Mouse (Mus musculus) ZHBTc4 (cell line): ENCODE data around the gene 4930442H23Rik.
A peak's percentile ranks its signal among the peaks of the same experiment; 100 is the strongest.

Experiments
- DNase-seq: peaks from one replicate; pipeline ENCODE4 v3.0.0-alpha.2; 2011; ENCODE audit warnings: low read depth, low spot score

The 4930442H23Rik gene

GRCm38 (mm10) chr10:81145778-81146177 is 37.9 kb downstream of the 4930442H23Rik start:
- no peak for DNase-seq

- no peak for DNase-seq
These were observed 38.3 kb downstream of the 4930442H23Rik start for GRCm38 (mm10) chr10:81145307-81145706.

- DNase-seq = no peak
These were observed 39.0 kb downstream of the 4930442H23Rik start for GRCm38 (mm10) chr10:81144667-81145066.

- DNase-seq = no peak
These were observed 39.7 kb downstream of the 4930442H23Rik start for GRCm38 (mm10) chr10:81143845-81144437.

GRCm38 (mm10) chr10:81143157-81143633 is 40.5 kb downstream of the 4930442H23Rik start:
- no peak for DNase-seq

GRCm38 (mm10) chr10:81142551-81142981 is 41.1 kb downstream of the 4930442H23Rik start:
- no peak for DNase-seq

- peak; percentile 81 for DNase-seq
These were observed 42.0 kb downstream of the 4930442H23Rik start for GRCm38 (mm10) chr10:81141455-81142210.

- DNase-seq = peak; percentile 58
These were observed 42.8 kb downstream of the 4930442H23Rik start for GRCm38 (mm10) chr10:81140717-81141454.

GRCm38 (mm10) chr10:81140005-81140404 is 43.6 kb downstream of the 4930442H23Rik start:
- DNase-seq = no peak

- no peak for DNase-seq
These were observed 44.2 kb downstream of the 4930442H23Rik start for GRCm38 (mm10) chr10:81139529-81139846.

GRCm38 (mm10) chr10:81138821-81139528 is 44.7 kb downstream of the 4930442H23Rik start:
- DNase-seq = no peak

GRCm38 (mm10) chr10:81138131-81138782 is 45.4 kb downstream of the 4930442H23Rik start:
- peak; percentile 77 for DNase-seq

- peak; percentile 98 for DNase-seq
These were observed 46.2 kb downstream of the 4930442H23Rik start for GRCm38 (mm10) chr10:81137252-81138130.

- no peak for DNase-seq
These were observed 46.9 kb downstream of the 4930442H23Rik start for GRCm38 (mm10) chr10:81136706-81137231.

GRCm38 (mm10) chr10:81135831-81136705 is 47.6 kb downstream of the 4930442H23Rik start:
- DNase-seq = peak; percentile 60

- DNase-seq = peak; percentile 70
These were observed 48.5 kb downstream of the 4930442H23Rik start, which contains the start of gene Zbtb7a for GRCm38 (mm10) chr10:81134966-81135681. Gene Zbtb7a, plus strand, starts transcription at chr10:81135220.

- peak; percentile 74 for DNase-seq
These were observed 49.5 kb downstream of the 4930442H23Rik start for GRCm38 (mm10) chr10:81134181-81134587.
